Mouse (Mus musculus) lung, adult 2 months (tissue): Measurements from ENCODE around the gene Dbp.

Experiments used
- CTCF ChIP-seq: fragments of 200-500 bp; IDR thresholded peaks from 2 replicates; pipeline ENCODE4 v1.5.1; 2011; ENCODE audit warnings: mild to moderate bottlenecking, low read length, control low read depth; ENCODE audit not compliant: insufficient read depth
- POLR2A ChIP-seq: fragments of 200-500 bp; IDR thresholded peaks from 2 replicates; pipeline ENCODE4 v1.6.1; 2011; ENCODE audit warnings: low read depth, mild to moderate bottlenecking, control low read depth, low read length, borderline replicate concordance; ENCODE audit errors: extremely low read depth

GRCm38 (mm10) chr7:45719180-45719579 lies 14.3 kb downstream of the Dbp start:
- TF ChIP-seq CTCF: no peak
- no peak for TF ChIP-seq POLR2A
